ENCODE assay signal across 8 mouse cellular contexts in genomic region chr10:84401907-84402371, GRCm38 (mm10). TPM values are rescaled to one million over a fixed set of nuclear protein-coding genes. Genes with fewer than 3 reads are reported as not detected.
DNase-seq lines count a peak whose midpoint lies in the region; ATAC-seq and TF ChIP-seq lines count a peak whose summit lies in the region.

No protein-coding gene starts in this region.

- H3K9me3 ChIP-seq in heart, embryonic 16.5 days (replicated peaks; ENCODE audit: control insufficient read depth, low read length): no peaks in the 10 kb centered on the region

- no peak overlapping the region for H3K4me3 ChIP-seq in heart, embryonic 16.5 days (ENCODE audit: low read length)
- H3K4me3 ChIP-seq in macrophage (ENCODE audit: inconsistent target): no peak overlapping the region

- no peak overlapping the region for H3K9ac ChIP-seq in heart, embryonic 16.5 days (ENCODE audit: low read length)

- no peaks in the 10 kb centered on the region for H3K27me3 ChIP-seq in heart, embryonic 16.5 days (ENCODE audit: control insufficient read depth, insufficient read depth, low read length)

- no peak for TF ChIP-seq CTCF in brain, embryonic 14.5 days (IDR thresholded peaks at IDR 0.05; ENCODE audit: borderline replicate concordance, extremely low read depth, insufficient read depth, insufficient read length)

- no peak for TF ChIP-seq POLR2A in brain, embryonic 14.5 days (IDR thresholded peaks at IDR 0.05; ENCODE audit: borderline replicate concordance, extremely low read depth, insufficient read depth, insufficient read length, poor library complexity, severe bottlenecking)

- peak overlapping the region; percentile 12; the same call in 1 of the 2 replicates for H3K27ac ChIP-seq in heart, embryonic 16.5 days (ENCODE audit: low read length)
- H3K27ac ChIP-seq in macrophage: peak overlapping the region; percentile 62

- 0 out of 2 replicates have a peak, but pooled peaks cover 2% of the 10 kb centered on the region for H3K36me3 ChIP-seq in heart, embryonic 16.5 days (ENCODE audit: control insufficient read depth, insufficient read depth)
- no peaks in the 10 kb centered on the region for H3K36me3 ChIP-seq in macrophage (ENCODE audit: inconsistent target)

- H3K4me2 ChIP-seq in heart, embryonic 16.5 days (ENCODE audit: low read depth, low read length): no peak overlapping the region

- 8% methylated on average over 6 of the region's 7 CpGs for WGBS in heart, embryonic 16.5 days
- 2% methylated on average over 4 of the region's 7 CpGs for WGBS in macrophage (ENCODE audit: missing documents)

- DNase-seq in kidney, postnatal 10 days: peak; percentile 55
- DNase-seq in kidney, adult 18-20 months: no peak
- peak; percentile 81 for DNase-seq in brain, embryonic 14.5 days (ENCODE audit: low read depth)
- no peak for DNase-seq in thymus, postnatal 10 days (ENCODE audit: low spot score in 2 of 2)
- DNase-seq in embryo, embryonic 10 days (ENCODE audit: low spot score): no peak

- H3K4me1 ChIP-seq in heart, embryonic 16.5 days (ENCODE audit: control insufficient read depth, insufficient read depth, low read length): peaks cover 29% of the 10 kb centered on the region

- no peaks in the 10 kb centered on the region for H3K79me2 ChIP-seq in macrophage (ENCODE audit: inconsistent target)

- ATAC-seq in heart, embryonic 16.5 days (replicated peaks; ENCODE audit: extremely low read depth, insufficient read depth, low FRiP score): peak; percentile 58; the same call in 1 of the 2 replicates
- no peak for ATAC-seq in cerebellum, adult (ENCODE audit: insufficient number of reproducible peaks, low FRiP score, low TSS enrichment)

RNA-seq across cellular contexts. Expression of gene Nuak1, which starts 38.5 kb away (rescaled TPM):
- 52.9 and 54.8 TPM in 2 replicates for polyA plus RNA-seq in brain, embryonic 14.5 days (2012; rRNA removed)
- polyA plus RNA-seq in heart, embryonic 16.5 days (2015; fragmentation: Nextera tagmentation; extraction: Ambion mirVana): 3.0 and 3.2 TPM in 2 replicates
- total RNA-seq in macrophage (2018; cell fraction: chromatin; rRNA removed): 1 to 10 TPM; 1.2 to 9.6 (median 6.5) TPM
- total RNA-seq in macrophage (2018; cell fraction: cytosol; rRNA removed): 1 to 10 TPM; 1.3 to 8.7 (median 5.2) TPM
- 10 to 100 TPM in 3 of 26 experiments, 1 to 10 TPM in 23; 2.1 to 13.0 (median 6.1) TPM for total RNA-seq in macrophage (2018; cell fraction: nucleus; rRNA removed)
- polyA plus RNA-seq in macrophage (2018): 3.9 to 5.7 TPM (median 4.6 TPM) in 3 replicates

Comparison
In these comparisons a context has a peak if more than half of its experiments do, and no peak if none do; other contexts are left out.
1. DNase-seq: peak in kidney, postnatal 10 days (single experiment) and brain, embryonic 14.5 days (single experiment); none in kidney, adult 18-20 months (single experiment), thymus, postnatal 10 days (0 of 2) and embryo, embryonic 10 days (single experiment).